Mouse (Mus musculus) layer of hippocampus, adult 18-20 months (tissue): Measurements from ENCODE around the gene Slc25a23. TPM values are rescaled to one million over a fixed set of nuclear protein-coding genes. Genes with fewer than 3 reads are reported as not detected.
"Not testable (repeated sequence)": the region's sequence is repeated elsewhere in the genome, so short reads cannot be mapped to it uniquely, and the experiment has no call there.

Experiments used
- DNase-seq, 2 experiments: peaks; one replicate each; pipeline ENCODE4 v3.0.0; 2022; ENCODE audit warnings: low spot score in 2 of 2
- total RNA-seq, 2 experiments: library from RNA; stranded (reverse); gene quantifications; 2 replicates each; pipeline ENCODE4 v1.2.3; 2021

The Slc25a23 gene
- total RNA-seq, 2 experiments from 2014 or later = 374 to 393 TPM

DNA sequence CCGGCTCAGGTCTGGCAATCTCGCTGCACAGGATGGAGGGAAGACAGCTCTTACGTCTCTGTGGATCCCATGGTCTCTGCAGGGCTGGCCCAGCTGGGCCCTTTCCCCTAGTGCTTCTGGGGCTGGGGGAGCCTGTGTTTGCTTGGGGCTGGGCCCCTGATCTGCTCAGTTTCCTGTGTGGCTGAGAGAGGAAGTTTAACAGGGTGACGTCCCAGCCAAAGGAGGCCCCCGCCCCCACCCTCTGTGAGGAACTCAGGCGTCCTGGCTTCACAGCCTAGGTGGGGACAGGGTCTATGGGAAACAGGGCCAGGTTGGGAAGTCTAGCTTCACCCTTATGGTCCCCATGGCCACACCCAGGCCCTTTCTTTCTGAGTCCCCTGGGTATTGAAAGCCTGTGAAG lies 18.7 kb upstream of the Slc25a23 start, which contains the start of gene Dennd1c:
Dennd1c (minus strand) TSS at position 179 of the 400 bp plus-strand sequence.
- no peak for DNase-seq

DNA sequence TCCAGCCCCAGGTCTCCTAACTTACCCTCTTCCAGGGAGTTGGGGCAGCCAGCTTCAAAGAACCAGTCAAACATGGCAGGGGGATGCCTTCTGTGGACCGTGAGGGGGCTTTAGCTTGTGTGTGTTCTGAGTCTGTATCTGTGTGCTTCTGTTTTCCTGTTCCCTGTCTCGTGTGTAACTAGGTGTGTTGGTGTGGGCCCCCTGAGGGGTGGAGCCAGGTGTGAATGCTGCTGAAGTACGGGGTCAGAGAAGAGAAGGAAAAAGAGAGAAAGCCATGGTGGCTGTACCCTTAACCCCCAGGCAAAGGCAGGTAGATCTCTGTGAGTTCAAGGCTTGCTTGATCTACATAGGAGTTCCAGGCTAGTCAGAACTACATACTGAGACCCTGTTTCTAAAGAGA lies 17.3 kb upstream of the Slc25a23 start:
- no peak for DNase-seq

DNA sequence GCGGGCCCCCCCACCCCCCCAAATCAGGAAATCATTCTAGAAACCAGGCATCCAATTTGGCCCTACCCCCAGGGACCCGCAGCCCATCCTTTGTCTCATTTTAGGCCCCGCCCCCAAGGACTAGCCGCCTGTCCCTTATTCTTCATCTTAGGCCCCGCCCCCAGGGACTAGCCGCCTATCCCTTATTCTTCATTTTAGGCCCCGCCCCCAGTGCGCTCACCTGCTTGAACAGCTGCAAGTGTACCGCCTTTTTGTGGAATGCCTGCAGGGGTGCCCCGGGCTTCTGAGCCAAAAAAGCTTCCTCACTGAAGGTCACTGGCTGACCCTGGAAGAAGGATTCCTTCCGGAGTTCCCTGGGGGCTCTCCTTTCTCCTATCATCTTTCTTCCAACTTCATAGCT lies 11.0 kb upstream of the Slc25a23 start:
- no peak for DNase-seq

DNA sequence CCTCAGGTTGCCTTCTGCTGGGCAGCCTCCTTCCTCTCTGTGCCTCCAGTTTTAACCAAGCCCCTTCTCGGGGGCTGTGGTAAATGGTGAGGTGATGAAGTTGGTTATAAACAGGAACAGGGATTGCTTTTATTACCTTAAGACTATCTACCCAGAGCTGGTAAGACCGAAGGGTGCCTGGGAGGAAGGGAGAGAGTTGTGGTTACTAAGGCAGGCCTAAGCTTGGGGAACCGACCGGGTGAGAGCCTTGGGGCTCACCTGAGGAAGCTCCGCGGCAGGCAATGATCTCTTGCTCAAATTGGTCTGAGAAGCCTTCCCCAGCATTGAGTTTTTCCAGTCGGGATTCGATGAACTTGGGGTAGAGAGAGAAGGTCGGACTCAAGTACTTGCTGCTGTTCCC lies 10.6 kb upstream of the Slc25a23 start:
- DNase-seq = no peak

DNA sequence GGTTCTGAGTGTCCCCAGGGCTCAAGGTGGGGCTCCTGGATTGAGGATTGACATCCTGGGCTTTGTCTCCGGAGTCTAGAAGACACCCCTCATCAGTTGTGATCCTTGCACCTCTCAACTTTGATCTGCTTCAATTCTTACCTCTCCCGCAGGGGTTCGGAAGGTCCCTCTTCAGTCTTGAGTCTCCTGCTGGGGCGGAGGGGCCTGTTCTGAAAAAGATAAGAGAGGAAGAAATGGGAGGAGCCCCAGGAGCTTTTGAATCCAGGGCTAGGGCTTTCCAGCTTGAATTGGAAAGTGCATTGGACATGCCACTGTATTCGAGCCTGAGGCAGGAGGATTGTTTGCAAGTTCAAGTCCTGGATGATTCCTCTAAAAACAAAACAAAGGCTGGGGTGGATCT lies 7.2 kb upstream of the Slc25a23 start:
- no peak for DNase-seq

DNA sequence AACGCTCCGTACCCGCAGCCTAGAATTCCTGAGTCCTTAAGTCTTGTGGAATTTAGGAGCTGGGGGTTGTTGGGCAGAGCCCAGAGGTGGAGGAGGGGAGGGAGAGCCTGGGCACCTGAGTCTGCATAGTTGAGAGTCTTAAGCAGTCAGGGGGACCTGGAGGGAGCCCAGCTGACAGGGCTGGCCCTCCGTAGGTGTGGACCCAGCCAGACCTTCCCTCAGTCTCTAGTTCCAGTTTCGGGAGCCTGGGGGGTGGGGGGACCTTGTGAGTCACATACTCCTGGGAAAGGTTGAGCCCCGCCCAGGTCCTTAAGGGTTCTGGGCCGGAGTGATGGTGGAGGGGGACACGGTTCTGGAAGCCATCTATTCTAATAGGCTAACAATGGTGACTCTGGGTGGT lies 3.4 kb upstream of the Slc25a23 start:
- DNase-seq = no peak

DNA sequence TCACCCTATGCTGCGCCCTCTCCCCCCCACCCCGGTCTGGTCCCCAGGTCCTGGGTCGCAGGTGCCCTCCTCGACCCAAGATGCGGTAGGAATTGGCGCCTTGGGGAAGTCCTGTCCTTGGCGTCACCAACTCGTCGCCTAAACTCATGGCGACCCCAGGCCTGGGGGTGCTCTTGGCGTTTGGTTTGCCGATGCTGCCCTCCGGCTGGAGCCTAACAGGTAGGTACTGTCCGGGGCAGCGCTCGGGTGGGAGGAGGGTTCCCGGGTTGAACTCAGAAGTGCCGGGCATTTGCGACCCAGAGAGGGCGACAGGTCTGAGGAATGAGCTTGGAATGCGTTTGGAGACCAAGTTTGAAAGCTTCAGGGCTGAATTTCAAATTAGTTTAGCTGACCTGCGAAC lies 2.9 kb upstream of the Slc25a23 start:
- DNase-seq = no peak

DNA sequence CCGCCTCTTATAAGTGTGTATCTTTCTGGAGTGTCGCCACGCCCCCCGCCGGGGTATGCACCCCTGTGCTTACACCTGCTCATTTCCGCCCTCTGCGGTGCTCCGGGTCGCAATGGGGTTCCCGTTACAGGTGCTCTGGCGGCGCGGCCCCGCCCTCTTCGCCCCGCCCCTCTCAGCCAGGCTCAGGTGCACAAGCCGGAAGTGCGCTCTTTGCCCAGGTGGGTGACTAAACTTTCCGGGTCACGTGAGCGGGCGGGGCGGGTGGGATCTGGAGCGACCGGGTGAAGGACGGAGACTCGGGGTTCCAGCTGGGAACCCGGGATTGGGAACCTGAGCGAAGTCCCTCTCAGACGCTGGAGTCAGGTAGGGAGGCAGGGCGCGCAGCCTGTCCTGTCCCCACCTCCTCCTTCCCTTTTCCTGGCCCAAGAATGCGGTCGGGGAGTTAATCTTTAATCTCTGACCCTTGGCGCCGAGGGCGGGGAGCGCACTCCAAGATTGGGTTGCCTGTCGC lies 2.4 kb upstream of the Slc25a23 start:
- DNase-seq = no peak

DNA sequence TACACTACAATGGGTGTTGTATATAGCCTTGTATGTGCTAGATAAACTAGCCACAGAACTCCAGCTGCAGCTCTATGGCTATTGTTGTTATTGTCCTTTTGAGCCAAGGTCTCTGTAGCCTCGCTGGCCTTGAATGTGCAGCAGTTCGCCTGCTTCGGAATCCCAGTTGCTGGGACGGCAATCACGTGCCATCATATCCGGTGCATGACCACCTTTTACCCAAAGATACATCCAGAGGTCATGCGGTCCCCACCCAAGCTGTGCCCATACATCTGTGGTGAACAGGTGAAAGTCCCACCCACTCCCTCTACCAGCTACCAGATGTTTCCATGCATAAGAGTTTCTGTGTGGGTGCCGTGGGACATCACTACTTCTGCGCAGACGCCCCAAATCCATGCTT lies 1.4 kb upstream of the Slc25a23 start:
- no peak for DNase-seq

DNA sequence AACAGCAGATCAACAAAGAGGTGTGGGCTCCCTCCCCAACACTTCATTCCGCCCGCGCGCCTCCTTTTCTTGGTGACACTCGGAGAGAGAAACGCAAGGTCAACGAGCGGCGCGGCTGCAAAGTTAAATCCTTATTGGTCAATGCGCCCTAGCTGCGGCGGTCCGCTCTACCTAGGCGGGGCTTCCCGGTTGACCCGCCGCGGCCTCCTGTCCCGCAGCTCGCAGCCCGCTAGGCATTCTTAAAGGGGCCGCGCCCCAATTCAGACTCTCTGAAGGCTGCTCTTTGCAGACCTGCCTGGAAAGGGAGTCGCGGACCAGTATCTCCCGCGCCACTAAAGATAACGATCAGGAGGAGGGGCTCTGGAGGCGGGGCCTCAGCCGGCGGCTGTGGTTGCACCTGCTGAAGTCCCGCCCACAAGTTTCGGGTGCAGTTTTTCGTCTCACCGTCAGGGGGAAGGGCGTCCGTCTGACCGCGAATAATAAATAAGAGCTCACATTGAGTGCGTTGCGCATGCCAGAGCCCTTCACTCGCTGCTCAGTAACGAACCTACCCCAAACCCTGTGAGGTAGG lies 653 bp upstream of the Slc25a23 start:
- DNase-seq = peak; percentile 96 to 98

DNA sequence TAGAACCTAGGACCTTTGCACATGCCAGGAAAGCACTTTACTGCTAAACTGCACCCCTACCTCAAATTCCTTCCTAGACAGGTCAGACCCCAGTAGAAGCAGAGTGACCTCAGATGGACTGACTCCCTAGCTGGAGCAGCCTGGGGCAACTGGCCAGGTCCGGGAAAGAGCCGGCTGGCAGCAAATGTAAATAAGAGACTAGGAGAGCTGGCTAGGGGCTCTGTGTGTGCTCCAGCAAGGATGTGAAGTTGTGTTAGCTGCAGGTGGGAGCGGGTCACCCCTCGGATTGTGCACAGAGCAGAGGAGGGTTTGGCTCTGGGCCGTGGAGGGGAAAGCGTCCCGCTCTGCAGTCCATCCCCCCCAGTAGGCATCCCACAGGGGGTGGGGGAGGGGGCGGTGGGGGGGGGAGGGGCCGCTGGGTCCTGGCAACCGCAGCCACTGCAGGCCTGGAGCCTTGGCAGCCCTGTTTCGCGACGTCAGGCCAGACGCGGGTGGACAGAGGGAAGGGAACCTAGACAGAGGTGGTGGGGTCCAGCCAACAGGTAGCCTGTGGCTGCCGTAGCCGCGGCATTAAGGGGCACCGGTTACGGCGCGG lies 675 bp downstream of the Slc25a23 start, which contains the start of gene Crb3:
Crb3 (plus strand) TSS at position 215 of the 595 bp plus-strand sequence.
- peak in 1 of 2 experiments; percentile 17 for DNase-seq

DNA sequence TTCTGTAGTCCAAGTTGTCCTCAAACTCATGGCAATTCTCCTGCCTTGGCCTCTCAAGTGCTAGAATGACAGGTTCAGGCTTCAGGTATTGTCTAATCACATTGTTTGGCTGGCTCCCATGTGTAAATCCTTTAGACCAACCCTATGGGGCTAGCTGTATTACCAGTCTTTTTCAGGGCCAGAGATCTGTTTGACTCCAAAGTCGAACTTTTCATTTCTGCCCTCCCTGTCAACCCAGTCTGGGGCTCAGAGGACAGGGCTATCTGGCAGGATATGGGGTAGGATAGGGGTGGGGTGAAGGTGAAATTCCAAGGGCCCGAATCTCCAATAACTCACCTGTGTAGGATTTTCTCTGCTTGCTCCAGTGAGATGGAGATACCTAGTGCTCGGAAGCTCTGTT lies 3.4 kb downstream of the Slc25a23 start:
- DNase-seq = no peak

DNA sequence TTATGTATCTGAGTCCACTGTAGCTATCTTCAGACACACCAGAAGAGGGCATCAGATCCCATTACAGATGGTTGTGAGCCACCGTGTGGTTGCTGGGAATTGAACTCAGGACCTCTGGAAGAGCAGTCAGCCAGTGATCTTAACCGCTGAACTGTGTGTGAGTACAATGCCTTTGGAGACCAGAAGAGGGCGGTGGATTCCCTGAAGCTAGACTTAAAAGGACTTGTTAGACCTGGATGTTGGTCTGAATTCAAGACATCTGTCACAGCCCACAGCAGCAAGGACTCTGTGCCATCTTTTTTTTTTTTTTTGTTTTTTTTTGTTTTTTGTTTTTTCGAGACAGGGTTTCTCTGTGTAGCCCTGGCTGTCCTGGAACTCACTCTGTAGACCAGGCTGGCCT lies 8.0 kb downstream of the Slc25a23 start:
- DNase-seq = not testable (repeated sequence)

DNA sequence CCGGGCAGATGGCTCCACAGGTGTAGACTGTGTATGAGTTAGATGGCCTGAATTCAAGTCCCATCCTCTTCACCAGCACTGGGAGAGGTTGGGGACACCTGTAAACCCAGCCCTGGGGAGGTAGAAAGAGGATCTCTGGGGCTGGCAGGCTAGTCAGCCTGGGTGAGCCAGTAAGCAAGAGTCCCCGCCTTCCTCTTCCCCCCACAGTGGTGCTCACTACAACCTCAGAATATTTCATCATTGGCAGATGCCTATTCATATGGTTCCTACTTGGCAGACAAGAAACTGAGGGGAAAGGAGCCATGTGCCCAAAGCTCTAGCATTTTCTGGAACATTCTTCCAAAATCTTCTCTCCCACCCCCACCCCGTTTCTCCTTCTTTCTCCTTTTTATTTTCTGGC lies 10.8 kb downstream of the Slc25a23 start:
- no peak for DNase-seq

DNA sequence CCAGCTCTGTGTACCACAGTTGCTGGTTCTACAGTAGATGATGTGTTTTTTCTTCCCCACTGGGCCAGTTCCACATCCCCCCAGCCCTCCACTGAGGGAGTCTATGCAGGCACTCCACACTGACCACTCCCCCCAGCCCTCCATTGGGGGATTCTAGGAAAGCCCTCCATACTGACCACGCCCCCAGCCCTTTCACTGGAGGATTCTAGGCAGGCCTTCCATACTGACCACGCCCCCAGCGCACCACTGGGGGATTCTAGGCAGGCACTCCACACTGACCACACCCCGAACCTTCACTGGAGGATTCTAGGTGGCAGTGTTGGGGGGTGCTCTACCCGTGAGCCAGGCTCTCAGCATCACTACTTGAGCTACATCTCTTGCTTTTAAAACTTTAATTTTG lies 12.3 kb downstream of the Slc25a23 start:
- no peak for DNase-seq

DNA sequence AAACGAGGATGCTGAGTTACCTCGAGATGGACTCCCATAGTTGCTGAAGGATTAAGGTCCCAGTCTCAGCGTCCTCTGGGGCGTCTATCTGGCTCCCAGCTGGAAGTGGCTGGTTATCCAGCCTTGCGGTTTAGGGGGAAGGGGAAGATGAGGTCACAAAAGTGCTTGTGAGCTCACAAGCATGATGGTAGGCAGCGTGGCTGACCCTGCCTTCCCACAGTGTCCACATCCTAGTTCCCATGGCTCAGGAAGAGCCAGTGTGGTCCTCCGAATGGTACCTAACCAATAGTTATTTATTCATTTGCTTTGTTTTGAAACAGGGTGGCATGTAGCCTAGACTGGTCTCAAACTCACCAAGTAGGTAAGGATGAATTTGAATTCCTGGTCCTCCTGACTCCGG lies 18.1 kb downstream of the Slc25a23 start, which contains the start of gene Slc25a41:
Slc25a41 (minus strand) TSS at position 101 of the 400 bp plus-strand sequence.
- no peak for DNase-seq

DNA sequence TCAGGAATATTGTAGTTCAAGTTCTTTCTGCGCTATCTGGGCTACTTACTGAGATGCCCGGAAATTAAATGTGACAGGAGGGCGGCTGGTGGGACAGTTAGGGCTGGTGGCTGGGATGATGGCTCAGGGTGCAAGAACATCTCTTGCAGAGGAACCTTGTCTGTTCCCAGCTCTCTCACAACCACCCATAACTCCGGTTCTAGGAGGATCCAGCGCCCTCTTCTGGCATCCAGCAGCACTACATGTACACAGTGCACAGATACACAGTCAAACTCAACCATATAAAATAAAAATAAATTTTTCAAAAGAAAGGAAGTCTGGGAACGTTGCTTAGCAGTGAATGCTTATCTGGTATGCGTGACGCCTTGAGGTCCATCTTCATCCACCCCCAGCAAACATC lies 20.7 kb downstream of the Slc25a23 start:
- no peak for DNase-seq

DNA sequence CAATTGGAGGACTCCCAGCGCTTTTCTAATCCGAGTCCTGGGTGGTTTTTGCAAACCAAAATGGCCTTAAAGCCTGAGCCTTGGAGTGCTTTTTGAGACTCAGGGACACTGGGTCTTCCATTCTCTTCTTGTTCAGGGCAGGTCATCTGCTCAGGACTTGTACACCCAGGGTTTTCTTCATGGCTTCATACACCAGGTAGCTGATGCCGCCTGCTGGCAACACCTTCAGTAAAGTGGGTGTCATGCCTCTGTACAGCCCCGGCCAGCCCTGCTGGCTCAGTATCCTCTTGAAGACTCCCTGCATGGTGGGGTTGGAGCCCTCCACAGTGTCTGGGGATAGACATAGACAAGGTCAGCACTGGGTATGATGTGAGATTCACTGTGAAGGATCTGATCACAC lies 26.8 kb downstream of the Slc25a23 start:
- no peak for DNase-seq

DNA sequence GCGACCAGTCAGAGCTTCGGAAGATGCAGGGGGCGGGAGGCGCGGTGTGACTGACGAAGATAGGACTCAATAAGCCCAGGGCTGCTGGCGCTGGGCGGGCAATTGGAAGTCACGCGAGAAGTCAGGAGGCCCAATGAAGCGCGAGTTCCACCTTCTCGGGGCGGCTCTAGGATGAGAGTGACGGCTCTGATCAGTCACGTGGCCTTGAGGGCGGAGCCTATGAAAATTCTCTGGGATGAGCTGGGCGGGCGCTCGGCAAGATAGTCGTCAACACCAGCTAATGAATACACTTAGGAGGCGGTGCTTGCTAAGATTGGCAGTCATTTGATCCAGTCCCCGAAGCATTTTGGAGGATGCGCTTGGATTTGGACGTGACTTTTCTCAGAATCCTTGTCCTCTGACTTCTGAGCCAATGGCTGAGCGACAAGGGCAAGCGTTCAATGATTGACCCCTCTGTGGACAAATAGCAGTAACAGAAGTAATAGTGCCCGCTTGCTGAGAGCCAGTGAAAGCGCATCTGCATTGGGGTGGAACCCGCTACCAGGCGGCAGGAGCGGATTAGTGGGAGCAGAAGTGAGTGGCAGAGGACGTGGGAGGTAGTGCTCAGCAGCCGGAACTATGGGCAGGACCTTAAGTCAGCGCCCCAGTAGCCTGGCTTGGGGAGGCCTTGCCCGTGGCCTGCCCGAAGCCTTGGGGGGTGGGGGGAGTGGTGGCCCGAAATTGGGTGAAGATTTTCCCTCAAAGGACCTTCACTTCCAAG lies 27.8 kb downstream of the Slc25a23 start:
- DNase-seq = peak; percentile 100

DNA sequence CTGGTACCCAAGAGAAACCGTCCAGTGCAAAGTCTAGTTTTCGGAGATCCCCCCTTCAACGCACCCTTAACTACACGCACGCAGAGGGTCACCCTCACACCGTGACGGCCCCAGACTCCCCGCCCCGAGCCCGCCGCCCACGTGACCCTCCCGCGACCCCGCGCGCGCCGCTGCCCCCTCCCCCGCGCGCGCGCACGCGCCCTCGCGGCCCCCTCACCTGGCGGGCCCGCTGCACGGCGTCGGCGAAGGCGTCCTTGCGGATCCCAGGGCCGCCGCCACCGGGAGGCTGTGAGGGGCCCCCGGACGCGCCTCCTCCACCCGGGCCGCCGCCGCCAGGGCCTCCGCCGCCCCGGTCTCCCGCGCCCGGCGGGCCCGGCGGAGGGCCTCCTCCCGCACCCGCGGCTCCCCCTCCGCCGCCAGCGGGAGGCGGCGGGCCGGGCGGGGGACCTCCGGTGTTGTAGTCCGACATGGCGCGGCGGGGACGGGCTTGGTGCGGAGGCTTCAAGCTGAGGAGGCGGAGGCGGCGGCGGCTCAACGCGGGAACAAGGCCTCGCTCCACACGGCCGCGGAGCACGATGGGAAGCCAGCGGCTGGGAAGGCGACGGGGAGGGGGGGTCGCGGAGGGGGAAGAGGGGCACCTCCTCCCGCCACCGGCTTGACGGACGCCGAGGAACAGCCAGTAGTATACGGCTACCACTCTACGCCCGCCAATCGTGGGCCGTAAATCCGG lies 28.6 kb downstream of the Slc25a23 start, which contains the start of gene Khsrp:
Khsrp (minus strand) TSS at position 592 of the 730 bp plus-strand sequence.
- no peak for DNase-seq

DNA sequence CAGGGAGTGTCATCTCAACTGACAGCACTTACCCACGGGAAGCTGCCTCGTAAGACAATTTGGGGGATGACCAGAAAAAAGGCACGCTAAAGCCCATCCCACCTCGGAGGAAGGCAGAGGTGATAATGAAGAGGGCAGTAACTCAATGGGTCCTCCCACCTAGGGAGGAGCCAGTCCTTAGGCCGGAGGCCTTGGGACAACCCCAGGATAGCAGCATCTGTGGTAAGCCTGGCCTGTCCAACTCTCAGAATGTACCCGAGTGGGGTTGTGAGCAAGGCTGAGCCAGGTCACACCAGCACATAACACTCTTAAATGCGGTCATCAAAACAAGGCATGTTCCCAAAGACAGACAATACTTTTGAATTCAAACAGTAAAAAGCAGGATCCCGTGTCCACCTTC lies 30.0 kb downstream of the Slc25a23 start:
- DNase-seq = no peak
